Mouse (Mus musculus): ENCODE data around the gene Lrguk. TPM values are rescaled to one million over a fixed set of nuclear protein-coding genes. Genes with fewer than 3 reads are reported as not detected.
A peak's percentile ranks its signal among the peaks of the same experiment; 100 is the strongest.

Gene Lrguk
- polyA plus RNA-seq, 1 experiment from 2014 or later, result 0.90 TPM

DNA sequence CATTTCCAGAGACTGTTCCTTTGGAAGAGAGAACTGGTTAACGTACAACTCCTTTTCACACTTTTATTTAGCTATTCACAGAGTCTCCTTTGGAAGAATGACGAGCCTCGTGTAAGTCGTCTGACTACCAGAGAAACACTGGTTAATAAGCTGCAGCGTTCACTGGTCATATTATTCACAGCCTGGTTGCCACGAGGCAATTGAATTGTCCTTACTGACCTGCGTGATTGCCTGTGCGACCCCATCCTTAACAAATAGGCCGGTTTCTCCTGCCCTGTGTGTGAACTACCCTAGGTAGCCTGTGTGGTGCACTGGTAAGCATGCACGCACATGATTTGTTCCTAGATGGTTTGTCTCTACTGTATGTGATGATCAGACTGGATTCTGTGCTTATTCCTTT is 81.3 kb downstream of the Lrguk start:
- Histone ChIP-seq H3K36me3 (no peaks in the 10 kb centered on the region), H3K27me3 (replicated peaks) (no peaks in the 10 kb centered on the region), H3K4me1 (peaks cover 5% of the 10 kb centered on the region; the same call in 1 of the 2 replicates), H3K9me3 (replicated peaks) (no peaks in the 10 kb centered on the region), H3K27ac (replicated peaks) (no peak overlapping the region), H3K4me2 (peak overlapping the region; percentile 20; the same call in 1 of the 2 replicates), H3K9ac (replicated peaks) (no peak overlapping the region), H3K4me3 (replicated peaks) (no peak overlapping the region)
- WGBS, result 14% methylated on average over 10 of the region's 10 CpGs
- ATAC-seq (ENCODE audit: low FRiP score), result no peak

GRCm38 (mm10) chr6:34111406-34111805 is 82.2 kb downstream of the Lrguk start:
- ATAC-seq (ENCODE audit: low FRiP score), result no peak

GRCm38 (mm10) chr6:34116838-34117478 is 87.7 kb downstream of the Lrguk start:
- 53% methylated on average over 7 of the region's 7 CpGs for WGBS
- no peaks in the 10 kb centered on the region for H3K9me3 ChIP-seq (replicated peaks)
- no peaks in the 10 kb centered on the region for H3K4me1 ChIP-seq
- H3K27ac ChIP-seq (replicated peaks), result no peak overlapping the region
- no peak overlapping the region for H3K4me3 ChIP-seq (replicated peaks)
- no peak overlapping the region for H3K4me2 ChIP-seq
- no peaks in the 10 kb centered on the region for H3K36me3 ChIP-seq
- no peak overlapping the region for H3K9ac ChIP-seq (replicated peaks)
- no peak for ATAC-seq (ENCODE audit: low FRiP score)
- H3K27me3 ChIP-seq (replicated peaks), result no peaks in the 10 kb centered on the region

More at GRCm38 (mm10) chr6:34111406-34111805, 82.2 kb downstream of the Lrguk start:
- no peaks in the 10 kb centered on the region for H3K36me3 ChIP-seq
- H3K9me3 ChIP-seq (replicated peaks), result no peaks in the 10 kb centered on the region
- peaks cover 5% of the 10 kb centered on the region; the same call in 1 of the 2 replicates for H3K4me1 ChIP-seq
- H3K27ac ChIP-seq (replicated peaks), result no peak overlapping the region
- 37% methylated on average over 6 of the region's 6 CpGs for WGBS
- H3K27me3 ChIP-seq (replicated peaks), result no peaks in the 10 kb centered on the region
- H3K9ac ChIP-seq (replicated peaks), result no peak overlapping the region
- no peak overlapping the region for H3K4me3 ChIP-seq (replicated peaks)
- no peak overlapping the region for H3K4me2 ChIP-seq

DNA sequence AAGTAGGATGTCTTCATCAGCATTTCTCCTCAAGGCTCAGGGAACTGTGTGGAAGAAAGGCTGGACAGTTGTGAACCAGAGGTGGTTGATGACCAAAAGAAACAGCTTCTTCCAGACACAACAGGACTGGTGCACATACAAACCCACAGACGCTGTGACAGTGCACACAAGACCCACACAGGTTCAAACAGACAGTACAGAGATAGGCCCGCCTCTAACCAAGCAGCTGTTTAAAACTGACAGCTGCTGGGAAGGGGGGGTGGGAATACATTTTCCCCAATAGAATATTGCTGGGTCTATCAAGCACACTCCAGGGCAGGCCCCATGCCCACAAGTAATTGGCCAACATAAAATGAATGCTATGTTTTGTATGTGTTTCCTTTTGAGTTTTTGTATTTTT is 95.2 kb downstream of the Lrguk start:
- no peaks in the 10 kb centered on the region for H3K36me3 ChIP-seq
- H3K27me3 ChIP-seq (replicated peaks), result no peaks in the 10 kb centered on the region
- no peaks in the 10 kb centered on the region for H3K9me3 ChIP-seq (replicated peaks)
- no peak overlapping the region for H3K4me2 ChIP-seq
- no peak overlapping the region for H3K9ac ChIP-seq (replicated peaks)
- H3K4me3 ChIP-seq (replicated peaks), result no peak overlapping the region
- no peak for ATAC-seq (ENCODE audit: low FRiP score)
- WGBS, result 73% methylated on average over 2 of the region's 2 CpGs
- no peak overlapping the region for H3K27ac ChIP-seq (replicated peaks)
- 0 out of 2 replicates have a peak, but pooled peaks cover 3% of the 10 kb centered on the region for H3K4me1 ChIP-seq

- Histone ChIP-seq H3K27me3 (replicated peaks) (no peaks in the 10 kb centered on the region), H3K36me3 (no peaks in the 10 kb centered on the region), H3K9me3 (replicated peaks) (no peaks in the 10 kb centered on the region), H3K4me1 (0 out of 2 replicates have a peak, but pooled peaks cover 2% of the 10 kb centered on the region), H3K27ac (replicated peaks) (no peak overlapping the region), H3K4me2 (no peak overlapping the region), H3K9ac (replicated peaks) (no peak overlapping the region), H3K4me3 (replicated peaks) (no peak overlapping the region)
- WGBS, result 84% methylated on average over 2 of the region's 2 CpGs
- ATAC-seq (ENCODE audit: low FRiP score), result no peak
Observed at GRCm38 (mm10) chr6:34129261-34129660, 100.0 kb downstream of the Lrguk start.

GRCm38 (mm10) chr6:34132391-34132790 is 103.1 kb downstream of the Lrguk start:
- Histone ChIP-seq H3K36me3 (no peaks in the 10 kb centered on the region), H3K9ac (replicated peaks) (no peak overlapping the region), H3K9me3 (replicated peaks) (no peaks in the 10 kb centered on the region), H3K4me3 (replicated peaks) (no peak overlapping the region), H3K27me3 (replicated peaks) (no peaks in the 10 kb centered on the region), H3K4me1 (no peaks in the 10 kb centered on the region), H3K4me2 (no peak overlapping the region), H3K27ac (replicated peaks) (no peak overlapping the region)
- no peak for ATAC-seq (ENCODE audit: low FRiP score)
- WGBS, result 88% methylated on average over 9 of the region's 9 CpGs

- 76% methylated on average over 3 of the region's 3 CpGs for WGBS
Observed at GRCm38 (mm10) chr6:34138366-34138765, 109.1 kb downstream of the Lrguk start.

DNA sequence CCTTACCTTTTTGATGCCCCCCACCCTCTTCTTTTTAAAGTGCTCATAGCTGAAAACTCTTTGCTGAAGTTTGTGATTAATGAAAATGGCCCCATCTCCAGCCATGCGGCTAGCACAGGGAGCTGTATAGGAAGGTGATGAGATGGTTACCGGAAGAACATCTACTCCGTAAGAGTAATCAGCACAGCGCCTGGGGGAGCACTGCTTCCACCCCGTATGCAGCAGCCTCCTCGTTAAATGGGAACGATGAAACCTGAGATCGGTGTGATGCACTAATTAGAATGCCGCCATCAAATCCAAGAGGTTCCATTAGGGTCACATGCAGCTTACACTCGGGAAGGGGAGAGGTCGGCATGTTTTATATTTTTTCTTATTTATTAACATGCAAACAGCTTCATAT is 113.7 kb downstream of the Lrguk start:
- WGBS, result 58% methylated on average over 11 of the region's 11 CpGs
- H3K36me3 ChIP-seq, result no peaks in the 10 kb centered on the region

More at GRCm38 (mm10) chr6:34138366-34138765, 109.1 kb downstream of the Lrguk start:
- Histone ChIP-seq H3K9ac (replicated peaks) (no peak overlapping the region), H3K4me3 (replicated peaks) (no peak overlapping the region), H3K27ac (replicated peaks) (no peak overlapping the region), H3K27me3 (replicated peaks) (no peaks in the 10 kb centered on the region), H3K4me1 (no peaks in the 10 kb centered on the region), H3K9me3 (replicated peaks) (no peaks in the 10 kb centered on the region), H3K36me3 (no peaks in the 10 kb centered on the region), H3K4me2 (no peak overlapping the region)
- ATAC-seq (ENCODE audit: low FRiP score), result no peak

DNA sequence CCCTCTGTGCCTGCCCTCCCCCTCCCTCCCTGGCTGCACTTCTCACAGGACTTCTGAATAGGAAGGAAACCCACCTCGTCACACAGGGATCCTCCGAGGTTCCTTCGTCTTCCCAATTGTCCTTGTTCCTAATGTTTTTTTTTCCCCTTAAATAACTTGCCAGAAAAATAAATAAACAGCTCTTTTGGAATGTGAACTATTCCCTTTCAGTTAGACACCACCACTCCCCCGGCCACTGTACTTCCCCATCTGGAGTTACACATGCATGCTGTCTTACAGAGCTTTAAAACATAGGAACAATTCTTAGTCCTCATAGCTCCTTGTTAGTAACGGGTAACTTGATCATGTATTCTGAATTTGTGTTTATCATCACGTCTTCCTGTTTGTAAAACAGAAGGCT is 116.8 kb downstream of the Lrguk start:
- H3K36me3 ChIP-seq, result no peaks in the 10 kb centered on the region
- H3K4me3 ChIP-seq (replicated peaks), result no peak overlapping the region
- H3K4me1 ChIP-seq, result no peaks in the 10 kb centered on the region
- 82% methylated on average over 6 of the region's 6 CpGs for WGBS
- ATAC-seq (ENCODE audit: low FRiP score), result no peak
- H3K27ac ChIP-seq (replicated peaks), result no peak overlapping the region
- H3K9ac ChIP-seq (replicated peaks), result no peak overlapping the region
- no peaks in the 10 kb centered on the region for H3K9me3 ChIP-seq (replicated peaks)
- no peaks in the 10 kb centered on the region for H3K27me3 ChIP-seq (replicated peaks)
- no peak overlapping the region for H3K4me2 ChIP-seq

More for the DNA sequence above, 113.7 kb downstream of the Lrguk start:
- Histone ChIP-seq H3K9me3 (replicated peaks) (no peaks in the 10 kb centered on the region), H3K9ac (replicated peaks) (no peak overlapping the region), H3K4me3 (replicated peaks) (no peak overlapping the region), H3K4me2 (no peak overlapping the region), H3K4me1 (no peaks in the 10 kb centered on the region), H3K27ac (replicated peaks) (no peak overlapping the region), H3K27me3 (replicated peaks) (no peaks in the 10 kb centered on the region)
- no peak for ATAC-seq (ENCODE audit: low FRiP score)

GRCm38 (mm10) chr6:34148021-34148420 is 118.8 kb downstream of the Lrguk start:
- H3K4me1 ChIP-seq, result peaks cover 5% of the 10 kb centered on the region
- no peak overlapping the region for H3K4me3 ChIP-seq (replicated peaks)
- H3K27me3 ChIP-seq (replicated peaks), result no peaks in the 10 kb centered on the region
- no peaks in the 10 kb centered on the region for H3K36me3 ChIP-seq
- ATAC-seq (ENCODE audit: low FRiP score), result no peak
- H3K4me2 ChIP-seq, result no peak overlapping the region
- 85% methylated on average over 3 of the region's 3 CpGs for WGBS
- no peaks in the 10 kb centered on the region for H3K9me3 ChIP-seq (replicated peaks)
- H3K27ac ChIP-seq (replicated peaks), result no peak overlapping the region
- H3K9ac ChIP-seq (replicated peaks), result no peak overlapping the region

DNA sequence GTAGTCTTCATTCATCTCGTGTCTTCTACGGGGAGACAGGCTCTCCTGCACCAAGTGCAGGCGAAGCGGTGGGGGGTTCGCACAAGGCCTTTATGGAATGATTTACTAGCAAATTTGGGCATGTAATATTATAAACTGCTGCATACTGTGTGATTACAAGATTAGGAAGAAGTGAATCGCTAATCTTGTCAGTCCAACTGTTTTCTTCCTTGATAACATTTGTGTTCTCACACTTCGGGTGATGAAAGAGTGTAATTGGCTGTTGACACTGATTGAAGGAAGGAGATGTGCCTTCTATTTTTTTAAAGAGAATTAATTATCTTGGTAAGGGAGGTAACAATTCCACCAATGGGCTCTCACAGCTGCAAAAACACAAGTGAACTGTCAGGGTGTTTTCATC is 119.4 kb downstream of the Lrguk start:
- peak; percentile 47; the same call in 1 of the 2 replicates for ATAC-seq (ENCODE audit: low FRiP score)
- no peaks in the 10 kb centered on the region for H3K27me3 ChIP-seq (replicated peaks)
- H3K4me2 ChIP-seq, result no peak overlapping the region
- H3K9ac ChIP-seq (replicated peaks), result no peak overlapping the region
- WGBS, result 66% methylated on average over 7 of the region's 7 CpGs
- no peaks in the 10 kb centered on the region for H3K36me3 ChIP-seq
- no peaks in the 10 kb centered on the region for H3K9me3 ChIP-seq (replicated peaks)
- peaks cover 11% of the 10 kb centered on the region for H3K4me1 ChIP-seq
- no peak overlapping the region for H3K4me3 ChIP-seq (replicated peaks)
- no peak overlapping the region for H3K27ac ChIP-seq (replicated peaks)

- Histone ChIP-seq H3K9ac (replicated peaks) (no peak overlapping the region), H3K27ac (replicated peaks) (no peak overlapping the region), H3K4me3 (replicated peaks) (no peak overlapping the region), H3K27me3 (replicated peaks) (no peaks in the 10 kb centered on the region), H3K4me2 (no peak overlapping the region), H3K9me3 (replicated peaks) (no peaks in the 10 kb centered on the region), H3K36me3 (no peaks in the 10 kb centered on the region), H3K4me1 (peaks cover 15% of the 10 kb centered on the region)
- no peak for ATAC-seq (ENCODE audit: low FRiP score)
- 93% methylated on average over 9 of the region's 9 CpGs for WGBS
Observed at GRCm38 (mm10) chr6:34149066-34149465, 119.8 kb downstream of the Lrguk start.

Data from neural tube, embryonic 15.5 days (tissue).